Mouse (Mus musculus): ENCODE results near the gene Csrnp2. TPM values are rescaled to one million over a fixed set of nuclear protein-coding genes. Genes with fewer than 3 reads are reported as not detected.

Gene Csrnp2
- polyA plus RNA-seq, 1 experiment from 2014 or later = 10.4 TPM

DNA sequence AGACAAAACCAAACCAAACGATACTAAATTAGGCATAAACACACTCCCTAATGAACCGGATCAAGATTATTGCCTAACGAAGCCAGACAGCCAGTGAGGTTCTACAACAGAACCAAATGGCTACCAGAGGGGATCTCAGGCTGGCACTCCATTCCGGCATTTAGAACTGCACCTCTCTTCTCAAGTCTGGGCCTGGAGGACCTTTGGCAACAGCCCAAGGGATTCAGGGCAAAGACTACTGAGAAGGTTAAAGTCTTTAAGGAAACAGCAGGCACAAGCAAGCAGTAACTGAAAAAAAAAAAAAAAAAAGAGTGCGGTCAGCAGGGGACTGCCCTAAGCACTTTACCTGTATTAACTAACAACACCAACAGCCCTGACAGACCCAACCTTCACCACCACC is 33.2 kb downstream of the Csrnp2 start:
- H3K36me3 ChIP-seq (ENCODE audit: insufficient read depth, low read length) = no peaks in the 10 kb centered on the region
- WGBS = 43% methylated on average over 5 of the region's 5 CpGs
- no peaks in the 10 kb centered on the region for H3K27me3 ChIP-seq (ENCODE audit: insufficient read depth, low read length)
- DNase-seq (ENCODE audit: low spot score) (no peak), ATAC-seq (replicated peaks; ENCODE audit: low FRiP score, low read depth) (no peak)
- H3K9me3 ChIP-seq (replicated peaks; ENCODE audit: low read length) = no peaks in the 10 kb centered on the region
- no peaks in the 10 kb centered on the region for H3K4me1 ChIP-seq (replicated peaks; ENCODE audit: insufficient read depth, low read length)
- H3K4me3 ChIP-seq (replicated peaks; ENCODE audit: low read depth, low read length) = no peak overlapping the region
- no peak overlapping the region for H3K9ac ChIP-seq (ENCODE audit: low read depth, low read length)
- no peak overlapping the region for H3K4me2 ChIP-seq (ENCODE audit: low read length)
- no peak for TF ChIP-seq CTCF (IDR thresholded peaks at IDR 0.05; ENCODE audit: low read depth)
- H3K27ac ChIP-seq = peak overlapping the region; percentile 22; the same call in 1 of the 2 replicates

GRCm38 (mm10) chr15:100461646-100462045 is 33.6 kb downstream of the Csrnp2 start:
- Histone ChIP-seq H3K4me1 (replicated peaks; ENCODE audit: insufficient read depth, low read length) (no peaks in the 10 kb centered on the region), H3K36me3 (ENCODE audit: insufficient read depth, low read length) (no peaks in the 10 kb centered on the region), H3K27ac (peak overlapping the region; percentile 22; the same call in 1 of the 2 replicates), H3K4me2 (ENCODE audit: low read length) (no peak overlapping the region), H3K4me3 (replicated peaks; ENCODE audit: low read depth, low read length) (no peak overlapping the region), H3K27me3 (ENCODE audit: insufficient read depth, low read length) (no peaks in the 10 kb centered on the region), H3K9me3 (replicated peaks; ENCODE audit: low read length) (no peaks in the 10 kb centered on the region), H3K9ac (ENCODE audit: low read depth, low read length) (no peak overlapping the region)
- 56% methylated on average over 9 of the region's 9 CpGs for WGBS
- DNase-seq (ENCODE audit: low spot score) (no peak), ATAC-seq (replicated peaks; ENCODE audit: low FRiP score, low read depth) (no peak)
- TF ChIP-seq CTCF (IDR thresholded peaks at IDR 0.05; ENCODE audit: low read depth) = no peak

DNA sequence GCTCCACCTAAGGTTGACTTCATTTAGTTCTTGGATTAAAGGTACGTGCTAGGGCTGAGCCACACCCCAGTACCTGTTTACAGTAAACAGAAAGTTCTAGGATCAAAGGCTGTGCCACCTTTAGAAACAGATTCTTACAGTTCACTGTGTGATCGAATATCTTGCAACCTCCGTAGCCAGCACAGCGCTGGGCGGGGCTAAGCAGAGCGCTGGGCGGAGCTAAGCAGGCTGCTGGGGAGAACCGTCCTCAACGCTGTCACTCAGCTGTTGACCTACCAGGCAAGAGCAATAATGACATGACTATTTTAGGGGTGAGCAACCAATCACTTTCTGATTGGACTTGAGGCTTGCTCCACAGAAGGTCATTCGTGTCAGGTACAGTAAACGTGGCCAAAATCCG is 34.3 kb downstream of the Csrnp2 start:
- H3K27ac ChIP-seq = no peak overlapping the region
- DNase-seq (ENCODE audit: low spot score) (peak; percentile 58), ATAC-seq (replicated peaks; ENCODE audit: low FRiP score, low read depth) (0 out of 2 replicates have a peak, but pooled peaks have one; percentile 38)
- no peaks in the 10 kb centered on the region for H3K36me3 ChIP-seq (ENCODE audit: insufficient read depth, low read length)
- no peaks in the 10 kb centered on the region for H3K4me1 ChIP-seq (replicated peaks; ENCODE audit: insufficient read depth, low read length)
- TF ChIP-seq CTCF (IDR thresholded peaks at IDR 0.05; ENCODE audit: low read depth) = no peak
- H3K9ac ChIP-seq (ENCODE audit: low read depth, low read length) = no peak overlapping the region
- peak overlapping the region; percentile 38 for H3K4me2 ChIP-seq (ENCODE audit: low read length)
- no peaks in the 10 kb centered on the region for H3K27me3 ChIP-seq (ENCODE audit: insufficient read depth, low read length)
- no peaks in the 10 kb centered on the region for H3K9me3 ChIP-seq (replicated peaks; ENCODE audit: low read length)
- no peak overlapping the region for H3K4me3 ChIP-seq (replicated peaks; ENCODE audit: low read depth, low read length)
- 8% methylated on average over 12 of the region's 12 CpGs for WGBS

- no peaks in the 10 kb centered on the region for H3K27me3 ChIP-seq (ENCODE audit: insufficient read depth, low read length)
- WGBS = 33% methylated on average over 10 of the region's 10 CpGs
- H3K27ac ChIP-seq = no peak overlapping the region
- DNase-seq (ENCODE audit: low spot score) = peak; percentile 79
- TF ChIP-seq CTCF (IDR thresholded peaks at IDR 0.05; ENCODE audit: low read depth) = peak; percentile 75
- H3K4me3 ChIP-seq (replicated peaks; ENCODE audit: low read depth, low read length) = no peak overlapping the region
- no peaks in the 10 kb centered on the region for H3K4me1 ChIP-seq (replicated peaks; ENCODE audit: insufficient read depth, low read length)
- H3K9me3 ChIP-seq (replicated peaks; ENCODE audit: low read length) = no peaks in the 10 kb centered on the region
- no peak overlapping the region for H3K4me2 ChIP-seq (ENCODE audit: low read length)
- no peaks in the 10 kb centered on the region for H3K36me3 ChIP-seq (ENCODE audit: insufficient read depth, low read length)
- ATAC-seq (replicated peaks; ENCODE audit: low FRiP score, low read depth) = no peak
- no peak overlapping the region for H3K9ac ChIP-seq (ENCODE audit: low read depth, low read length)
Observed at GRCm38 (mm10) chr15:100458055-100458454, 37.2 kb downstream of the Csrnp2 start.

GRCm38 (mm10) chr15:100457340-100457739 is 37.9 kb downstream of the Csrnp2 start:
- H3K36me3 ChIP-seq (ENCODE audit: insufficient read depth, low read length) = no peaks in the 10 kb centered on the region
- TF ChIP-seq CTCF (IDR thresholded peaks at IDR 0.05; ENCODE audit: low read depth) = peak; percentile 92
- H3K4me1 ChIP-seq (replicated peaks; ENCODE audit: insufficient read depth, low read length) = no peaks in the 10 kb centered on the region
- no peak overlapping the region for H3K4me2 ChIP-seq (ENCODE audit: low read length)
- DNase-seq (ENCODE audit: low spot score) = peak; percentile 92
- no peak overlapping the region for H3K9ac ChIP-seq (ENCODE audit: low read depth, low read length)
- no peak overlapping the region for H3K27ac ChIP-seq
- WGBS = 7% methylated on average over 17 of the region's 17 CpGs
- ATAC-seq (replicated peaks; ENCODE audit: low FRiP score, low read depth) = 0 out of 2 replicates have a peak, but pooled peaks have one; percentile 46
- H3K9me3 ChIP-seq (replicated peaks; ENCODE audit: low read length) = no peaks in the 10 kb centered on the region
- no peak overlapping the region for H3K4me3 ChIP-seq (replicated peaks; ENCODE audit: low read depth, low read length)
- no peaks in the 10 kb centered on the region for H3K27me3 ChIP-seq (ENCODE audit: insufficient read depth, low read length)

- H3K4me3 ChIP-seq (replicated peaks; ENCODE audit: low read depth, low read length) = no peak overlapping the region
- H3K36me3 ChIP-seq (ENCODE audit: insufficient read depth, low read length) = no peaks in the 10 kb centered on the region
- H3K4me1 ChIP-seq (replicated peaks; ENCODE audit: insufficient read depth, low read length) = no peaks in the 10 kb centered on the region
- no peaks in the 10 kb centered on the region for H3K27me3 ChIP-seq (ENCODE audit: insufficient read depth, low read length)
- no peak overlapping the region for H3K27ac ChIP-seq
- WGBS = 70% methylated on average over 7 of the region's 7 CpGs
- no peak for ATAC-seq (replicated peaks; ENCODE audit: low FRiP score, low read depth)
- H3K4me2 ChIP-seq (ENCODE audit: low read length) = no peak overlapping the region
- TF ChIP-seq CTCF (IDR thresholded peaks at IDR 0.05; ENCODE audit: low read depth) = no peak
- H3K9ac ChIP-seq (ENCODE audit: low read depth, low read length) = no peak overlapping the region
- no peaks in the 10 kb centered on the region for H3K9me3 ChIP-seq (replicated peaks; ENCODE audit: low read length)
- DNase-seq (ENCODE audit: low spot score) = no peak
Observed at GRCm38 (mm10) chr15:100456356-100456991, 38.8 kb downstream of the Csrnp2 start.

DNA sequence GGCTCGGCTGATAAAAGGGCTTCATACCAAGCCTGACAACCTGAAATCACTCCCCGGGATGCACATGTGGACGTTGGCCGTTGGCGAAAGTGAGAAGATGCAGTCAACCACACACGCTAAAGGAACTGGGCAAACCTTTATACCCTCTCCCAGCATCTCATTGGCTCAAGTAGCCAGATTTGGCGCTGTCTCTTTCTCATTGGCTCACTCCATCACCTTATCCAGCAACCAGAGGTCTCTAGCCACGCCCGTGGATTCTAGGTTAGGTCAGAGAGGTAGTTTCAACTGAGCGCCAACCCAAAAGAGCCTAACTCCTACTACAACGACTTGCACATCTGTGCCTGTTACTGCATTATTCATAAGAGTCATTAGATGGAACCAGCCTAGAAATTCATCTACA is 42.8 kb downstream of the Csrnp2 start:
- 85% methylated on average over 11 of the region's 11 CpGs for WGBS
- Histone ChIP-seq H3K27me3 (ENCODE audit: insufficient read depth, low read length) (no peaks in the 10 kb centered on the region), H3K4me1 (replicated peaks; ENCODE audit: insufficient read depth, low read length) (no peaks in the 10 kb centered on the region), H3K4me3 (replicated peaks; ENCODE audit: low read depth, low read length) (no peak overlapping the region), H3K36me3 (ENCODE audit: insufficient read depth, low read length) (no peaks in the 10 kb centered on the region), H3K4me2 (ENCODE audit: low read length) (no peak overlapping the region), H3K27ac (no peak overlapping the region), H3K9ac (ENCODE audit: low read depth, low read length) (no peak overlapping the region), H3K9me3 (replicated peaks; ENCODE audit: low read length) (no peaks in the 10 kb centered on the region)
- TF ChIP-seq CTCF (IDR thresholded peaks at IDR 0.05; ENCODE audit: low read depth) = no peak
- DNase-seq (ENCODE audit: low spot score) (no peak), ATAC-seq (replicated peaks; ENCODE audit: low FRiP score, low read depth) (no peak)
